28 mouse cellular contexts compared by ENCODE assay signal in genomic region chr2:179386871-179387270, GRCm38 (mm10). TPM values are rescaled to one million over a fixed set of nuclear protein-coding genes. Genes with fewer than 3 reads are reported as not detected.
"Had no signal": no experiment of that assay in that cellular context is flagged by ENCODE, and none has a peak within 500 bp of the region (broad histone marks: within the 10 kb centered on the region; RNA-seq: fewer than 3 reads in every experiment).

No protein-coding gene starts in this region.

- H3K4me3 ChIP-seq: embryonic facial prominence, embryonic 10.5 days; embryonic facial prominence, embryonic 12.5 days; embryonic facial prominence, embryonic 13.5 days; embryonic facial prominence, embryonic 15.5 days; erythroblast, embryonic 14.5 days; forebrain, embryonic 10.5 days; forebrain, embryonic 12.5 days; forebrain, embryonic 13.5 days; forebrain, embryonic 15.5 days; gastrocnemius, adult 2 months; heart, adult 2 months had no signal

- H3K27me3 ChIP-seq: embryonic facial prominence, embryonic 12.5 days; embryonic facial prominence, embryonic 13.5 days; embryonic facial prominence, embryonic 15.5 days; forebrain, embryonic 12.5 days; forebrain, embryonic 13.5 days; forebrain, embryonic 15.5 days had no signal

- ATAC-seq: forebrain, embryonic 13.5 days; forebrain, embryonic 14.5 days; forebrain, embryonic 15.5 days; forebrain, embryonic 16.5 days; forebrain, postnatal 0 days had no signal

- H3K36me3 ChIP-seq: embryonic facial prominence, embryonic 10.5 days; embryonic facial prominence, embryonic 12.5 days; embryonic facial prominence, embryonic 13.5 days; embryonic facial prominence, embryonic 15.5 days; forebrain, embryonic 10.5 days; forebrain, embryonic 12.5 days; forebrain, embryonic 15.5 days had no signal

- H3K4me1 ChIP-seq: embryonic facial prominence, embryonic 13.5 days; embryonic facial prominence, embryonic 15.5 days; forebrain, embryonic 12.5 days had no signal

- DNase-seq: cerebellum, adult 18-20 months; cerebellum, adult 2 months; cerebellum, adult 9-10 months; cerebellum, postnatal 25 days; cerebellum, postnatal 36 days; embryo, embryonic 11 days; forebrain, postnatal 0 days; gastrocnemius, adult 2 months; gastrocnemius, postnatal 10 days; gastrocnemius, postnatal 14 days; gastrocnemius, postnatal 25 days; gastrocnemius, postnatal 36 days; heart, adult 11 months; heart, adult 18-20 months; heart, adult 2 months had no signal

- H3K9me3 ChIP-seq: embryonic facial prominence, embryonic 10.5 days; embryonic facial prominence, embryonic 12.5 days; embryonic facial prominence, embryonic 13.5 days; embryonic facial prominence, embryonic 15.5 days; forebrain, embryonic 10.5 days; forebrain, embryonic 12.5 days; forebrain, embryonic 13.5 days; forebrain, embryonic 15.5 days had no signal

RNA-seq across cellular contexts. Expression of gene Cdh4, which starts 55.4 kb away (rescaled TPM):
- total RNA-seq: common myeloid progenitor, adult 5-6 weeks; granulocyte monocyte progenitor cell, adult 5-6 weeks had no signal
- polyA plus RNA-seq: erythroblast, embryonic 14.5 days had no signal
